Mouse (Mus musculus) CH12.LX (cell line): ENCODE data around the gene Smtnl2. TPM values are rescaled to one million over a fixed set of nuclear protein-coding genes. Genes with fewer than 3 reads are reported as not detected.
"Not testable (repeated sequence)": the region's sequence is repeated elsewhere in the genome, so short reads cannot be mapped to it uniquely, and the experiment has no call there.

Experiments used
- DNase-seq: peaks from one replicate; pipeline ENCODE4 v3.0.0-alpha.2; 2013; ENCODE audit errors: extremely low read depth
- H3K27ac ChIP-seq: 2 replicates; pipeline ENCODE4 v1.5.1; 2012; ENCODE audit warnings: low read depth, mild to moderate bottlenecking, control low read depth, moderate library complexity; ENCODE audit not compliant: insufficient read depth
- H3K27me3 ChIP-seq: replicated peaks from 2 replicates; pipeline ENCODE3; 2012; ENCODE audit warnings: inconsistent platforms
- H3K36me3 ChIP-seq, 2 experiments: replicated peaks in 1 of 2; 2 replicates each; pipeline versions ENCODE3 to v1.6.1; 2012; ENCODE audit warnings: inconsistent platforms in 1 of 2, low read length in 1 of 2, mild to moderate bottlenecking in 1 of 2, mixed read lengths in 1 of 2, moderate library complexity in 1 of 2; ENCODE audit not compliant: control insufficient read depth in 1 of 2, insufficient read depth in 1 of 2
- H3K4me1 ChIP-seq, 2 experiments: 2 replicates each; pipeline ENCODE4 v1.6.1; 2012; ENCODE audit warnings: inconsistent platforms in 1 of 2, moderate library complexity in 1 of 2; ENCODE audit not compliant: insufficient read depth in 2 of 2, control insufficient read depth in 1 of 2
- H3K4me2 ChIP-seq: 2 replicates; pipeline ENCODE4 v1.6.1; 2012; ENCODE audit warnings: low read depth, mild to moderate bottlenecking, control low read depth; ENCODE audit not compliant: poor library complexity, insufficient read depth, severe bottlenecking
- H3K4me3 ChIP-seq, 3 experiments: fragments of 150-350 bp in 1 of 3; sonication (generic) in 1 of 3; replicated peaks in 1 of 3; 2 replicates each; pipeline versions ENCODE3 to v1.5.1; 2011 to 2012; ENCODE audit warnings: low read depth in 2 of 3, low read length in 2 of 3, mild to moderate bottlenecking in 2 of 3, moderate library complexity in 2 of 3, control low read depth in 1 of 3, improper control_type of control experiment in 1 of 3, inconsistent platforms in 1 of 3, mixed read lengths in 1 of 3; ENCODE audit not compliant: poor library complexity in 1 of 3
- H3K79me2 ChIP-seq: replicated peaks from 2 replicates; pipeline ENCODE4 v1.6.1; 2012; ENCODE audit warnings: mild to moderate bottlenecking, moderate library complexity; ENCODE audit not compliant: control insufficient read depth, poor library complexity, insufficient read depth, severe bottlenecking; ENCODE audit errors: extremely low read depth
- H3K9ac ChIP-seq: 2 replicates; pipeline ENCODE4 v1.6.1; 2012; ENCODE audit warnings: low read depth, mild to moderate bottlenecking, control low read depth, moderate library complexity; ENCODE audit not compliant: insufficient read depth
- H3K9me3 ChIP-seq: replicated peaks from 2 replicates; pipeline ENCODE3; 2012; ENCODE audit warnings: low read length, inconsistent platforms, mixed read lengths
- CHD1 ChIP-seq: IDR thresholded peaks from 2 replicates; pipeline ENCODE4 v1.6.1; 2012; ENCODE audit warnings: low read depth, low read length, improper control_type of control experiment, inconsistent platforms
- CHD2 ChIP-seq: IDR thresholded peaks from 2 replicates; pipeline ENCODE4 v1.6.1; 2011; ENCODE audit warnings: low read length, improper control_type of control experiment
- CTCF ChIP-seq, 2 experiments: IDR thresholded peaks in 1 of 2; conservative IDR thresholded peaks in 1 of 2; 2 replicates each; pipeline ENCODE4 v1.5.1; 2011 to 2012; ENCODE audit warnings: low read depth in 2 of 2, low read length in 2 of 2, improper control_type of control experiment in 1 of 2, inconsistent platforms in 1 of 2, mild to moderate bottlenecking in 1 of 2, moderate library complexity in 1 of 2
- GABPA ChIP-seq: IDR thresholded peaks from 2 replicates; pipeline ENCODE4 v1.6.1; 2012; ENCODE audit warnings: low read depth, low read length, improper control_type of control experiment, inconsistent platforms; ENCODE audit not compliant: insufficient replicate concordance
- JUND ChIP-seq: conservative IDR thresholded peaks from 2 replicates; pipeline ENCODE4 v1.6.1; 2011; ENCODE audit warnings: low read depth, low read length, improper control_type of control experiment
- MAFK ChIP-seq: IDR thresholded peaks from 2 replicates; pipeline ENCODE4 v1.6.1; 2011; ENCODE audit warnings: low read length, improper control_type of control experiment; ENCODE audit not compliant: insufficient replicate concordance
- MAX ChIP-seq: IDR thresholded peaks from 2 replicates; pipeline ENCODE4 v1.6.1; 2011; ENCODE audit warnings: low read length, improper control_type of control experiment
- MXI1 ChIP-seq: IDR thresholded peaks from 2 replicates; pipeline ENCODE4 v1.6.1; 2011; ENCODE audit warnings: mild to moderate bottlenecking, low read depth, low read length, improper control_type of control experiment
- MYC ChIP-seq: IDR thresholded peaks from 2 replicates; pipeline ENCODE4 v1.6.1; 2011; ENCODE audit warnings: low read depth, mild to moderate bottlenecking, improper control_type of control experiment, low read length
- POLR2A ChIP-seq: IDR thresholded peaks from 2 replicates; pipeline ENCODE4 v1.6.1; 2011; ENCODE audit warnings: low read depth, mild to moderate bottlenecking, improper control_type of control experiment, low read length
- POLR2AphosphoS2 ChIP-seq: IDR thresholded peaks from 2 replicates; pipeline ENCODE4 v1.6.1; 2011; ENCODE audit warnings: low read depth, low read length, improper control_type of control experiment
- RAD21 ChIP-seq: IDR thresholded peaks from 2 replicates; pipeline ENCODE4 v1.6.1; 2011; ENCODE audit warnings: low read depth, mild to moderate bottlenecking, low read length, improper control_type of control experiment, moderate library complexity
- SMC3 ChIP-seq: IDR thresholded peaks from 2 replicates; pipeline ENCODE4 v1.6.1; 2011; ENCODE audit warnings: low read depth, low read length, improper control_type of control experiment
- TCF12 ChIP-seq: IDR thresholded peaks from 2 replicates; pipeline ENCODE4 v1.6.1; 2014; ENCODE audit warnings: low read depth, mild to moderate bottlenecking, inconsistent platforms, low read length, improper control_type of control experiment
- ZMIZ1 ChIP-seq: IDR thresholded peaks from 2 replicates; pipeline ENCODE4 v1.6.1; 2012; ENCODE audit warnings: low read depth, mild to moderate bottlenecking, inconsistent platforms, low read length, improper control_type of control experiment
- dilution Hi-C: fragments of 300-500 bp; cut with MboI; formaldehyde crosslinking; loops from 2 replicates; pipeline ENCODE4 v1.14.3; 2020; ENCODE audit warnings: low sequenced_read_pairs; ENCODE audit not compliant: extremely low pct_unique_long_range_greater_than_20kb, extremely low pct_ligation_motif_present
- in situ Hi-C: fragments of 300-500 bp; cut with MboI; formaldehyde crosslinking; loops from 3 replicates; pipeline ENCODE4 v1.14.3; 2019; ENCODE audit warnings: low sequenced_read_pairs, low pct_ligation_motif_present, low pct_unique_long_range_greater_than_20kb, mixed read lengths
- polyA plus RNA-seq: library from polyadenylated mRNA; unstranded; fragments of >175 nt; gene quantifications from 2 replicates; pipeline ENCODE4 v1.2.1, GENCODE M21; 2012; ENCODE audit warnings: low read depth; ENCODE audit not compliant: insufficient read length
- total RNA-seq, 2 experiments: library from RNA; depleted of rRNA; stranded (reverse); fragments of 300-350 nt in 1 of 2; fragments of >200 nt in 1 of 2; gene quantifications; 2 replicates each; pipeline ENCODE4 v1.2.3; 2012 to 2014

Gene Smtnl2
- total and polyA plus RNA-seq, 3 experiments, result 0.47 TPM; not detected in 1

- TF ChIP-seq GABPA (no peak), MAX (peak; percentile 57; the same call in 1 of the 2 replicates), JUND (no peak), POLR2A (no peak)
These were observed 67.6 kb downstream of the Smtnl2 start (continued) for GRCm38 (mm10) chr11:72343904-72344303.

GRCm38 (mm10) chr11:72343238-72343625 lies 68.3 kb downstream of the Smtnl2 start:
- dilution Hi-C loops, H3K36me3 ChIP-seq, DNase-seq, H3K4me2 ChIP-seq, H3K4me3 ChIP-seq, H3K79me2 ChIP-seq, H3K4me1 ChIP-seq, H3K27ac ChIP-seq, H3K9me3 ChIP-seq, H3K9ac ChIP-seq: not testable (repeated sequence)
- H3K27me3 ChIP-seq, result peaks cover 20% of the 10 kb centered on the region
- in situ Hi-C loops, result loop anchor here (5.0 kb wide), 2 partner anchors 79 to 219 kb away; no protein-coding TSS in a partner anchor

GRCm38 (mm10) chr11:72342549-72343237 lies 68.8 kb downstream of the Smtnl2 start:
- H3K9me3 ChIP-seq, result peaks cover 2% of the 10 kb centered on the region
- TF ChIP-seq SMC3, result peak; percentile 85
- TF ChIP-seq MYC, result peak; percentile 75; the same call in 1 of the 2 replicates
- no peak for TF ChIP-seq ZMIZ1
- peak; percentile 72 for TF ChIP-seq RAD21
- TF ChIP-seq MAX, result peak; percentile 81
- TF ChIP-seq CTCF (conservative IDR thresholded peaks at IDR 0.05 in 1 of 2, IDR thresholded peaks at IDR 0.05 in 1 of 2; ENCODE audit: low read depth in 2 of 2, low read length in 2 of 2), result peak; percentile 82 to 92
- TF ChIP-seq POLR2AphosphoS2, result no peak
- TF ChIP-seq CHD1, result no peak
- TF ChIP-seq MAFK, result no peak
- TF ChIP-seq JUND, result no peak
- TF ChIP-seq TCF12, result no peak
- TF ChIP-seq CHD2, result no peak
- TF ChIP-seq MXI1, result no peak
- dilution Hi-C loops, result no loop called here

More at GRCm38 (mm10) chr11:72342549-72343237, 68.8 kb downstream of the Smtnl2 start:
- no peak overlapping the region for H3K4me3 ChIP-seq
- peaks cover 0 to 8% of the 10 kb centered on the region in 2 experiments; a peak in 2 of 4 replicates for H3K4me1 ChIP-seq
- peaks cover 20% of the 10 kb centered on the region for H3K27me3 ChIP-seq
- H3K9ac ChIP-seq, result no peak overlapping the region
- no peak overlapping the region for H3K27ac ChIP-seq
- in situ Hi-C loops, result loop anchor here (5.0 kb wide), 2 partner anchors 80 to 220 kb away; no protein-coding TSS in a partner anchor
- H3K79me2 ChIP-seq, result no peaks in the 10 kb centered on the region
- H3K36me3 ChIP-seq, result no peaks in the 10 kb centered on the region
- DNase-seq, result peak; percentile 79
- H3K4me2 ChIP-seq, result peak overlapping the region; percentile 4; the same call in 1 of the 2 replicates
